Mouse (Mus musculus) layer of hippocampus, postnatal 10 days (tissue): ENCODE data around the gene Zfp773. TPM values are rescaled to one million over a fixed set of nuclear protein-coding genes. Genes with fewer than 3 reads are reported as not detected.
A peak's percentile ranks its signal among the peaks of the same experiment; 100 is the strongest.
"Not testable (repeated sequence)": the region's sequence is repeated elsewhere in the genome, so short reads cannot be mapped to it uniquely, and the experiment has no call there.

ENCODE experiments used
- DNase-seq, 2 experiments: peaks; one replicate each; pipeline ENCODE4 v3.0.0; 2021; ENCODE audit warnings: low spot score in 2 of 2
- long read RNA-seq: library from polyadenylated mRNA; stranded (forward); transcript quantifications from one replicate; pipeline ENCODE4 v2.0.0, GENCODE M21; 2023
- total RNA-seq, 2 experiments: library from RNA; stranded (reverse); gene quantifications; 2 replicates each; pipeline ENCODE4 v1.2.3; 2021

Zfp773 gene
- total RNA-seq, result 1 to 10 TPM; 2.2 to 2.7 TPM
- long read RNA-seq, partial matches to known transcripts, result 0 of 3 reads
- long read RNA-seq, other reads (novel, unspliced or antisense), result 0 of 3 reads

GRCm38 (mm10) chr7:7136379-7136866 is at the start of gene Zfp773:
Zfp773 (minus strand) TSS chr7:7136755.
- DNase-seq, result peak; percentile 53 to 71

GRCm38 (mm10) chr7:7185897-7186296 is 49.3 kb upstream of the Zfp773 start:
- no peak for DNase-seq

- peak; percentile 32 to 62 for DNase-seq
Measured at GRCm38 (mm10) chr7:7171227-7172147, 34.9 kb upstream of the Zfp773 start, which contains the start of gene Zfp418. Zfp418 (plus strand) TSS chr7:7171330.

GRCm38 (mm10) chr7:7145991-7146608 is 9.5 kb upstream of the Zfp773 start:
- no peak for DNase-seq

GRCm38 (mm10) chr7:7144215-7144614 is 7.7 kb upstream of the Zfp773 start:
- DNase-seq, result no peak

- DNase-seq, result no peak
Measured at GRCm38 (mm10) chr7:7132751-7133150, 3.8 kb downstream of the Zfp773 start.

GRCm38 (mm10) chr7:7130491-7131124 is 5.9 kb downstream of the Zfp773 start:
- not testable (repeated sequence) for DNase-seq

- DNase-seq, result no peak
Measured at GRCm38 (mm10) chr7:7121602-7121980, 15.0 kb downstream of the Zfp773 start.

- peak; percentile 78 to 84 for DNase-seq
Measured at GRCm38 (mm10) chr7:7120921-7121601, 15.5 kb downstream of the Zfp773 start, which contains the start of gene Zfp954. Zfp954 (minus strand) TSS chr7:7121488.

- no peak for DNase-seq
Measured at GRCm38 (mm10) chr7:7118441-7118840, 18.1 kb downstream of the Zfp773 start.

- DNase-seq, result no peak
Measured at GRCm38 (mm10) chr7:7108501-7108900, 28.1 kb downstream of the Zfp773 start.

Other genes starting within 250 kb of the Zfp773 start
- gene Aurkc, start 141.5 kb downstream of the Zfp773 start, total RNA-seq, result not detected
- 10 to 100 TPM; 11.9 to 12.9 TPM for gene Zfp954, start 15.3 kb downstream of the Zfp773 start, total RNA-seq
- gene Zfp418, start 34.6 kb upstream of the Zfp773 start, total RNA-seq, result 1 to 10 TPM; 6.0 to 6.5 TPM
- 1 to 10 TPM; 8.6 to 8.8 TPM for gene Zfp772, start 73.2 kb upstream of the Zfp773 start, total RNA-seq
- gene Vmn2r29, start 110.6 kb upstream of the Zfp773 start, total RNA-seq, result 1 to 10 TPM; 1.6 to 2.6 TPM
- 10 to 100 TPM; 13.0 to 15.3 TPM for gene Gm45844, start 141.5 kb upstream of the Zfp773 start, total RNA-seq
- 100 to 1,000 TPM; 168 to 170 TPM for gene Clcn4, start 164.1 kb upstream of the Zfp773 start, total RNA-seq
- gene Vmn2r30, start 200.9 kb upstream of the Zfp773 start, total RNA-seq, result under 1 TPM; 0.11 to 0.21 TPM
- under 1 TPM in 1 of 2 experiments, not detected in 1; 0.56 TPM for gene Gm45783, start 237.8 kb upstream of the Zfp773 start, total RNA-seq